Mouse (Mus musculus) E14TG2a.4 (cell line): ENCODE data around the gene Rpl18.

ENCODE experiments used
- H3K27me3 ChIP-seq: 2 replicates; pipeline ENCODE4 v1.6.1; 2014; ENCODE audit warnings: low read length, control low read depth; ENCODE audit not compliant: insufficient read depth
- H3K36me3 ChIP-seq: 2 replicates; pipeline ENCODE4 v1.6.1; 2014; ENCODE audit warnings: low read length, control low read depth; ENCODE audit not compliant: insufficient read depth
- H3K4me1 ChIP-seq: replicated peaks from 2 replicates; pipeline ENCODE4 v1.6.1; 2014; ENCODE audit warnings: low read depth, low read length, control low read depth
- H3K4me3 ChIP-seq: replicated peaks from 2 replicates; pipeline ENCODE4 v1.5.1; 2014; ENCODE audit warnings: mild to moderate bottlenecking, low read length
- H3K9me3 ChIP-seq: 2 replicates; pipeline ENCODE4 v1.6.1; 2014; ENCODE audit warnings: low read length, control low read depth
- CTCF ChIP-seq: conservative IDR thresholded peaks from 2 replicates; pipeline ENCODE4 v1.5.1; 2014; ENCODE audit warnings: low read length
- NANOG ChIP-seq: IDR thresholded peaks from 2 replicates; pipeline ENCODE4 v1.6.1; 2014; ENCODE audit warnings: borderline replicate concordance, low read length, mixed read lengths
- POU5F1 ChIP-seq: IDR thresholded peaks from 2 replicates; pipeline ENCODE4 v1.6.1; 2014; ENCODE audit warnings: low read length, borderline replicate concordance

Gene Rpl18

GRCm38 (mm10) chr7:45703521-45704033 is 11.7 kb upstream of the Rpl18 start:
- Histone ChIP-seq H3K4me3 (peak overlapping the region; percentile 96), H3K9me3 (no peaks in the 10 kb centered on the region), H3K27me3 (peaks cover 24% of the 10 kb centered on the region), H3K36me3 (peaks cover 5% of the 10 kb centered on the region), H3K4me1 (peaks cover 79% of the 10 kb centered on the region)
- TF ChIP-seq POU5F1 (no peak), CTCF (no peak), NANOG (no peak)

DNA sequence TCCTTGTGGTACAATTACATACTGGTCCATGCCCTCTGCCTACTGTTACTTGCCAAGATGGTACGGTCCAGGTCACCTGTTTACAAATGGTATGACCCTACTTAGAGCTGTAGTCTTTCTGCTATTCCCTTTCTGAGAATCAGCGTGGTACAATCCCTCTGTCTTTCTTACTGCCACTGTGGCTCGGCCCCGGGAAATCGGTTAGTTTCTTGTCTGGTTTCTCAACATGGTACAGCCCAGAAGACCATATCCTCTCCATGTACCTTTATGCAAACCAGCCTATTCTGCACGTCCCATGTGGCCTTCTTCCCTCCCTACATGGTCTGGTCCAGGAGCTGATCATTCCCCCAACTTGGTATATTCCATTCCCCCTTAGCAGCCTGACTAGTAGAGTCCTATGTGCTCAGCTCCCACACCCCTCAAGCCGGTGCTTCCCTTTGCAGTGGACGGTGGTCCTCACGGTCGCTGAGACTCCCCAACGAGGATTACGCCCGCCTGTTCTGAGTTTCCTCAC is 11.2 kb upstream of the Rpl18 start:
- Histone ChIP-seq H3K27me3 (peaks cover 19% of the 10 kb centered on the region), H3K9me3 (no peaks in the 10 kb centered on the region), H3K4me3 (peak overlapping the region; percentile 96), H3K36me3 (peaks cover 10% of the 10 kb centered on the region), H3K4me1 (peaks cover 83% of the 10 kb centered on the region)
- TF ChIP-seq CTCF (no peak), POU5F1 (no peak), NANOG (no peak)

DNA sequence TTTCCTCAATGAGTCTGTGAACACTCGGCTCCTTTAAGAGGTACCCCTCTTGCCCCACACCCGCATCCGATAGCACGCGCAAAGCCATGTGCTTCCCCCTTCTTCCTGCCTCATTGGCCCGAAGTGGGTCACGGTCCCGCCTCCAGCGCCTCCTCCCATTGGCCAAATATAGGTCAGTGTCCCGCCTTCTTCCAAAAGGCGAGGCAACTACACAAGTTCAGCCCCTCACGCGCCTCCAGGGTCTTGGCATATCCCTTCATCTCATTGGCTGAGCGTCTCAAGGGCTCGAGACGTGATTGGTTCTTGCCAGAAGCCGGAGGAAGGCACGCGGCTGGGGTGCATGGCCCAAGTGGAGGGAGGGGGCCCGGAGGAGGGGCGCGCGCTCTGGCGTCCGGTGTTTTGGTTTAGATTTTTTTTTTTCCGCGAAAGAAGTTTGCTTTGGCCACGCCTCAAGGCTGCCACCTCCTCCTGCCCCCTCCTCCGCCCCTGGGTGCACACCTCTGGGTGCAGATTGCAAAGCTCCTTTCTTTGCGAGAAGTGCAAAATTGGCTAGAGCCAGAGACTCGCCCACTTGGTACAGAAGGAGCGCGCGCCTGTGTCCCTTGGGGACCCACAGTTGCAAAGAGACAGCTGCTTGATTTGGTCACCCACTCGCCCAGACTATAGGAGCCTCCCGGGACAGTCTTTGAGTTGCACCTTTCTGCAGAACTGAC is 10.4 kb upstream of the Rpl18 start, which contains the start of gene Dbp:
Gene Dbp (plus strand): TSS at position 359 of the 713 bp plus-strand sequence.
- peak within 1 kb of the TSS; percentile 96 for H3K4me3 ChIP-seq
- H3K4me1 ChIP-seq: peaks cover 84% of the 10 kb centered on the region
- H3K36me3 ChIP-seq: peaks cover 18% of the 10 kb centered on the region
- H3K27me3 ChIP-seq: peaks cover 11% of the 10 kb centered on the region
- no peaks in the 10 kb centered on the region for H3K9me3 ChIP-seq
- no peak for TF ChIP-seq CTCF
- TF ChIP-seq NANOG: no peak
- TF ChIP-seq POU5F1: no peak

DNA sequence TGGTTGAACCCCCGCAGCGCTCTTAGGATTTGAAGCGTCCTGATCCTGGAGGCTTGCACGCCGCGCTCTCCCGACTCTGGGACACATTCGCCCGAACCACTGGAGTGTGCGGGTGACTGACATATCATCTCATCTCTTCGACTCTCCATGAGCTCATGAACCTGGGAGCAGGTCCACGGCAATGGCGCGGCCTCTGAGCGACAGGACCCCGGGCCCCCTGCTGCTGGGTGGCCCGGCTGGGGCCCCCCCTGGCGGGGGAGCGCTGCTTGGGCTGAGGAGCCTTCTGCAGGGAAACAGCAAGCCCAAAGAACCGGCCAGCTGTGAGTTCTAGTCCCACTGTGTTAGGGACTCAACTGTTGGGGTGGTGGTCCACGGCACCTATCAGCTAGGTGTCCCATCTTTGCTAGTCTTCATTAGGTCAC is 9.8 kb upstream of the Rpl18 start:
- TF ChIP-seq NANOG (no peak), POU5F1 (no peak), CTCF (no peak)
- peaks cover 6% of the 10 kb centered on the region for H3K27me3 ChIP-seq
- peak overlapping the region; percentile 96 for H3K4me3 ChIP-seq
- no peaks in the 10 kb centered on the region for H3K9me3 ChIP-seq
- H3K36me3 ChIP-seq: peaks cover 23% of the 10 kb centered on the region
- H3K4me1 ChIP-seq: peaks cover 84% of the 10 kb centered on the region

DNA sequence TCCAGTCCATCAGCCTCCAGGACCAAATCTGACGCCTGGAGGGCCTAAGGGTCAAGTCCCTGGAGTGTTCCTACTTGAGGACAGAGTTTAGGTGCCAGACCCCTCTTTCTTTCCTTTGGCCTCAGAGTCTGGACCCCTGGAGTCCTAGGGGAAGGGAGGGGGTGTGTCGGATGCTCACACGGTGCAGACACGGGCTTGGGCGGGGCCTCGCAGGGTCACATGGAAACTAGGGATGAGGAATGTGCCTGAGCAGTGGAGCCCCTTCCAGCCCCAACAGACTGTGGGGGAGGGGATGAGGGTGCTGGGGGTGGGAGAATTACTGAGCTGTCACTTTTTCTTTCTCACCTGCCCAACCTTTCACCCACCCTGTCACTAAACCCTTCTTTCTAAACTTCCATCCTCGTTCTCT is 9.4 kb upstream of the Rpl18 start:
- Histone ChIP-seq H3K27me3 (0 out of 2 replicates have a peak, but pooled peaks cover 4% of the 10 kb centered on the region), H3K9me3 (no peaks in the 10 kb centered on the region)
- no peak for TF ChIP-seq POU5F1
- TF ChIP-seq CTCF: no peak
- TF ChIP-seq NANOG: no peak

DNA sequence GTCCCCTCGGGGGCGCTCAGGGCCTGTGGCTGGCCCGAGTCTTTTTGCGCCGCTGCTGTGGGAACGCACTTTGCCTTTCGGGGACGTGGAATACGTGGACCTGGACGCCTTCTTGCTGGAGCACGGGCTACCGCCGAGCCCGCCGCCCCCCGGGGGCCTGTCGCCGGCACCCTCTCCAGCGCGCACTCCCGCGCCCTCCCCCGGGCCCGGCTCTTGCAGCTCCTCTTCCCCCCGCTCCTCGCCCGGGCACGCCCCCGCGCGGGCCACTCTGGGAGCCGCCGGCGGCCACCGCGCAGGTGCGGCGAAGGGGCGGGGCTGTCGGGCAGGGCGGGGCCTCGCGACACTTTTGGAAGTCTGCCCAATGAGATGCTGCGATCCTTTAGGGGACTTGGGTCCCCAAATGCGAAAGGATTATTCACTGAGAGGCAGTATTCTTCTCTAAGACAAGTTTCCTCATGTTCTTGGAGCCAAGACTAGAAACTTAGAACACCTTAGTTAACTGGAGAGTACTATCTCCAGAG is 8.5 kb upstream of the Rpl18 start:
- peaks cover 37% of the 10 kb centered on the region for H3K36me3 ChIP-seq
- H3K4me1 ChIP-seq: peaks cover 85% of the 10 kb centered on the region
- TF ChIP-seq POU5F1 (no peak), CTCF (no peak), NANOG (no peak)

More for the DNA sequence above, 9.4 kb upstream of the Rpl18 start:
- peaks cover 28% of the 10 kb centered on the region for H3K36me3 ChIP-seq
- peaks cover 85% of the 10 kb centered on the region for H3K4me1 ChIP-seq
- H3K4me3 ChIP-seq: peak overlapping the region; percentile 96

DNA sequence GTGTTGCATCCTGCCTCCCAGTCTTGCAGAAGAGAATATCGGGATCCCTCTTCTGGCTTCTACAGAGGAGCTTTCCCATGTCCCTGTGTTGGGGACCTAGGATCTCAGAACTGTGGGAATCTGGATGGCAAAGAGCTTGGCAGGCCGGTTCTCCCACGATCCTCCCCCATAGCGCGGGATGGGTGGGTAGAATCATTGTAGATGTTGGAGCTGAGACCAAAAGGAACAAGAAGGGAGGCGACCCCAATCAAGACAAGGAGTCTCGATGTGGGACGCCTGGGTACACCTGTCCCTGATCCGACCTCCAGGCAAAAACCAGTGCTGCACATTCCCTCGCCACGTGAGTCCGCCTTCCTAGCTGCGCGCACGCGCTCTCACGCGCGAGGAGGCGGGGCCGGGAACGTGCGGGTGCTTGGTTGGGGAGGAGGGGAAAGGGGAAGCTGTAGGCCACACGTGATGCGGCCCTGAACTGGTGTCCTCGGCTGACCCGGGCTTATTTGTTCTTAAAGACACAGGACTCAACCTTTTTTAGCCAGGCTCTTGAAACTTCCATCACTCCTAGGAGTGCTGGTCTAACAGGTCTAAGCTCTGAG is 7.8 kb upstream of the Rpl18 start:
- 0 out of 2 replicates have a peak, but pooled peaks cover 4% of the 10 kb centered on the region for H3K27me3 ChIP-seq
- peak overlapping the region; percentile 96 for H3K4me3 ChIP-seq
- no peaks in the 10 kb centered on the region for H3K9me3 ChIP-seq
- peaks cover 88% of the 10 kb centered on the region for H3K4me1 ChIP-seq
- TF ChIP-seq NANOG: no peak
- TF ChIP-seq CTCF: no peak
- no peak for TF ChIP-seq POU5F1
- peaks cover 43% of the 10 kb centered on the region for H3K36me3 ChIP-seq

More for the DNA sequence above, 8.5 kb upstream of the Rpl18 start:
- H3K27me3 ChIP-seq: 0 out of 2 replicates have a peak, but pooled peaks cover 4% of the 10 kb centered on the region
- H3K4me3 ChIP-seq: peak overlapping the region; percentile 96
- H3K9me3 ChIP-seq: no peaks in the 10 kb centered on the region

DNA sequence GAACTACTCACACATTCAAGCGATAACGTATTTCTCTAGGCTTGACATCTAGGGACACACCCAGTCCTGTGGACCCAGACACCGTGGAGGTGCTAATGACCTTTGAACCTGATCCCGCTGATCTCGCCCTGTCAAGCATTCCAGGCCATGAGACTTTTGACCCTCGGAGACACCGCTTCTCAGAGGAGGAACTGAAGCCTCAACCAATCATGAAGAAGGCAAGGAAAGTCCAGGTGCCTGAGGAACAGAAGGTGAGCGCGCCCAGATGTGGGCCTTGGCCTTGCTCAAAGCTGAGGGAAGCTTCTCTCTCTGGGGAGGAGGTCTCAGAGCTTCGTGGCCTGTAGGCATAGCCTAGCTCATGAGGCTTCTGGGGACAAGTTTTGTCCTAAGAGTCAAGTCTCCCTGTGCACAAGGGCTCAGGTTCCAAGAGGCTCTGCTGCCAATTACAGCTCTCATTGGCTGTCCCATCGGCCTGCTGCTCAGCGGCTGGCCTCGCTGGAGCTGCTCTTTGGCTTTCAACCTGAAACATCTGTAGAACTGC is 7.0 kb upstream of the Rpl18 start:
- peak overlapping the region; percentile 96 for H3K4me3 ChIP-seq
- peaks cover 88% of the 10 kb centered on the region for H3K4me1 ChIP-seq
- TF ChIP-seq NANOG (no peak), POU5F1 (no peak), CTCF (no peak)
- no peaks in the 10 kb centered on the region for H3K27me3 ChIP-seq
- peaks cover 52% of the 10 kb centered on the region for H3K36me3 ChIP-seq
- H3K9me3 ChIP-seq: no peaks in the 10 kb centered on the region
